Mouse (Mus musculus): ENCODE measurements around the gene Maml1.

Gene Maml1

GRCm38 (mm10) chr11:50219833-50220232 lies 72.3 kb downstream of the Maml1 start:
- no peak for DNase-seq (ENCODE audit: low spot score)

- no peak for DNase-seq (ENCODE audit: low spot score)
Measured at GRCm38 (mm10) chr11:50217811-50218210, 74.3 kb downstream of the Maml1 start.

DNA sequence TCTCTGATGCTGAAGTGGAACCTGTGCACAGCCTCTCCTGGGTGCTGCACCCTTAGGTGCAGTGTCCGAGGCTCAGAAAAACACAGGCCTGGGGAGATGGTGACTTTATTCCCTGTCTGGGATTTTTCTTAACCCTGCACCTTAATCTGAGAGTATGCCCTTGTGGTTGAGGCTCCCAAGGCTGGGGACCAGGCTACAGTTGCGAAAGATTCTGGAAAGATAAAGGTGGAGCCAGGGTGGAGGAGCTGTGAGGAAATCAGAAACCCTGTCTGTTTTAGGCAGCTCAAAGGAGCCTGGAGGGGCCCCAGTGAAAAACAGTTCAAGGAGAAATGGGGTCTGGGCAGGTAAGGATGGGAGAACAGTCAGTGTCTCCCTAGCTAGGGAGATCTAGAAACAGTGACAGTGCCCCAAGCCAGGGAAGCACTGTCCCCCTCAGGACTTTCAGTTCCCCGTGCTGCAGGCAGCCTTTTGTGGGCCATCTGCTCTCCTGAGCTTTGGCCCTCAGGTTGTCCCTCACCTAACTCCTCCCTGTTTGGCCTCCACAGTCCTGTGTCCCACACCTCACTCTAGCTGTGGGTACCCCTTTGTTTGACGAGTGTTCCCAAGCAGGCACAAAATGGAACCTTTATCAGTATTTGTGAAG lies 75.3 kb downstream of the Maml1 start:
- no peak for DNase-seq (ENCODE audit: low spot score)

GRCm38 (mm10) chr11:50215633-50216032 lies 76.5 kb downstream of the Maml1 start:
- no peak for DNase-seq (ENCODE audit: low spot score)

GRCm38 (mm10) chr11:50214631-50215030 lies 77.5 kb downstream of the Maml1 start:
- DNase-seq (ENCODE audit: low spot score) = no peak

DNA sequence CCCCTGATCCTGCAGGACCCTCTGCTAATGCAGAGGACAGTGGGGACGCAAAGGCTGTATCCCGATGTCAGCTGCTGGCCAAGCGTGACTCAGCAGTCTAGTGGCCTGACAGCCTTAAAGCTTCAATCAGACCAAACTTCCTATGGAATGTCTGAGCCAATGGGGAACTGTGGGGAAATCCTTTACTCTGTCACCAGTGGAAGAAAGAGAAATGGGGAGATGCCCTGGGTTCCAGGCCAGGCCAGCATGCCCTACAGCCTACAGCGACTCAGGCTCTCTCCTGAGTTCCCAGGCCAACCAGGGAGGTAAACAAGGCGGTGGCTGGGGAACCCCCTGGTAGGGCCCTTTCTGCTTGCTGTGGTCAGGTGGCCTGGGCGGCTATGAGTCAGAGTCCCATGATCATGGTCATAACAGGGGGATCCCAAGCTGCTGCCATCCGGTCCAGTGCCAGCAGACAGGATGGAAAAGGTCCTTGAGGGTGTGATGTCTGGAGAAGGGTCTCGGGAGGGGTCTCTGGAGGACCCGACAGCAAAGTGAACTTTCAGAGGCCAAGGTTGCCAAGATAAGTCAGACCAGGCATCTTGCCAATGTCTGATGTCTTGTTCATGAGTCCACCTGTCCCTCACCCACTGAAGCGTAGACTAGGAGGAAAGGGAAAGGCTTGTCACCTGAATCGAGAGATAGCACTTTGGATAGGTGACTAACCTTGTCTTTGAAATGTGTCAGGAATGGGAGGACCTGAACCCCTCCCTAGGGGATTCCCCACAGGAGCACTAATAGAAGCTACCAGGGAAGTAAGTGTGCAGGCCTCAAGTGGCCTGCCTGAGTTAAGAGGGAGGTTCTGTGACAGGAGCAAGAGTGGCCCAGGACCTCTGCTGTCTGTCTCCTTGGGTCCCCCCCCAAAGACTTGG lies 79.0 kb downstream of the Maml1 start:
- peak; percentile 89 for DNase-seq (ENCODE audit: low spot score)

- DNase-seq (ENCODE audit: low spot score) = no peak
Measured at GRCm38 (mm10) chr11:50212060-50212739, 79.9 kb downstream of the Maml1 start.

- no peak for DNase-seq (ENCODE audit: low spot score)
Measured at GRCm38 (mm10) chr11:50211322-50212059, 80.6 kb downstream of the Maml1 start.

DNA sequence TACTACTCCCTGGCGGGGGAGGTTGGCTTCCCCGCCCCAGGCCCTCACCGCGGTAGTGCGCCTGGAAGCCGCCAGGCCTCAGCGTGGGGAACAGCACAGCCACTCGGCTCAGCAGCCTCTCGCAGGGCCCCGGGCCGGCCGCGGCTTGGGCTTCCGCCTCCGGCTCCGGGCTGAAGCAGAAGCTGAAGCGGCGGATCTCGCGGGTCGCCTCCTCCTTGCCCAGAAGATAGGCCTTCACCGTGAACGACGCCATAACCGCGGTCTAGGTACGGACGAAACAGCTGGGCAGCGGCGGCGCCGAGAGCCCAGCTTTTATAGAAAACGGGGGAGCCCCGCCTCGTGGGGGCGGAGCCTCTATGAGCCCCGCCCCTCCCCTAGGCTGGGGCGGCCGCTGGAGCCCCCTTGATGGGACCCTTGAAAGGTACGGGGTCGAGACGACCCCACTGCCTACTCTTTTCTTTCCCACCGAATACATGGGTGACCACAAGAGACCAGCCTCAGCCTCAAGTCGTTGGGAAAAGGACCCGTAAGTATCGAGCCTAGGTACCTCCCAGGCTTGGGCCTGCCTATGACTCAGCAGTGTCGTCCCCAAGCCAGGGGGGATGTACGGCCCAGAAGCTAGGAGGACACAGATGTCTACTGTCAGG lies 81.5 kb downstream of the Maml1 start, which contains the start of the genes Sqstm1 and Mgat4b:
Gene Sqstm1 (minus strand): TSS at position 323 of the 647 bp plus-strand sequence.
Gene Mgat4b (plus strand): TSS at position 386 of the 647 bp plus-strand sequence.
- peak; percentile 86 for DNase-seq (ENCODE audit: low spot score)

GRCm38 (mm10) chr11:50210101-50210504 lies 82.0 kb downstream of the Maml1 start:
- DNase-seq (ENCODE audit: low spot score) = peak; percentile 97

DNA sequence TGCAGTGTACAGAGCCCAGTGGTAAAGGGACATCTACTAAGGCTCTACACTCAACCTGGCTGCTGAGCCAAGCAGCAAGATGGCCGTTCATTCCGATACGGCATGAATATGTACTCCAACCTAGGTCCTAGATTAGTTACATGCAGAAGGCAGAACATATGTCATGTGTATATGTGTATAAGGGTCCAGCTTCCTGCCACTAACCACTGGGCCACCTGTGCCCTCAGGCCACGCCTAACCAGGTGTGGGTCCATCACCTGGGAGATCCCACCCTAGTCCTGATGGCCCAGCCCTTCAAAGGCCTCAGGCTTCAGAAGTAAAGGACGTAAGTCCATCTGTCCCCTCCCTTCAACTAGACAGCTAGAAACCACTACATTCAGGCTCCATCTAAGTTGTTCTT lies 84.1 kb downstream of the Maml1 start:
- no peak for DNase-seq (ENCODE audit: low spot score)

GRCm38 (mm10) chr11:50207344-50207743 lies 84.8 kb downstream of the Maml1 start:
- no peak for DNase-seq (ENCODE audit: low spot score)

DNA sequence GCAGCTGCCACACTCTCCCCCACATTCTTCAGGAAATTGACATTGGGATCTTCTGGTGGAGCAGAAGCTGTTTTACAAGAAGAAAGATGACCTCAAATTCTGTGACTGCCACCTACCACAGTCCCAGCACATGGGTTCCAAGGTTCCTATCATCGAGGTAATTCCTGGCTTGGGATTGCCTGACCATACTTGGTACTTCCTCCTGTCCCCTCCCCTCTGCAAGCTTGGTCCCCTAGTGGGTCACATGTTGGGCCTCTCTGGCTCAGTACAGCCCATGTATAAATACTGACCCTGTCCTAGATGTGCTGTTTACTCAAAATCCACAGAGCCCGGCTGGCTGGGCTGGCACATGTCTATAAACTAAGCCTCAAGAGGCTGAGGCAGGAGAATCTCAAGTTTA lies 86.1 kb downstream of the Maml1 start:
- no peak for DNase-seq (ENCODE audit: low spot score)
